Mouse (Mus musculus) kidney, embryonic 15.5 days (tissue): ENCODE data around the gene Ube2b. TPM values are rescaled to one million over a fixed set of nuclear protein-coding genes. Genes with fewer than 3 reads are reported as not detected.

Experiments used
- ATAC-seq: fragments of 200-750 bp; cut with Nextera tagmentation; replicated peaks from 2 replicates; pipeline ENCODE4 v1.8.0; 2017; ENCODE audit warnings: moderate TSS enrichment; ENCODE audit not compliant: low FRiP score
- H3K27ac ChIP-seq: fragments of 300-500 bp; sonication (generic); 2 replicates; pipeline ENCODE4 v1.5.1; 2015; ENCODE audit warnings: mild to moderate bottlenecking, inconsistent platforms
- H3K27me3 ChIP-seq: fragments of 300-500 bp; sonication (generic); 2 replicates; pipeline ENCODE4 v1.6.1; 2015; ENCODE audit warnings: inconsistent platforms
- H3K36me3 ChIP-seq: fragments of 300-500 bp; sonication (generic); 2 replicates; pipeline ENCODE4 v1.6.1; 2015; ENCODE audit warnings: inconsistent platforms
- H3K4me1 ChIP-seq: fragments of 300-500 bp; sonication (generic); 2 replicates; pipeline ENCODE4 v1.6.1; 2015; ENCODE audit warnings: inconsistent platforms
- H3K4me2 ChIP-seq: fragments of 300-500 bp; sonication (generic); 2 replicates; pipeline ENCODE4 v1.6.1; 2015; ENCODE audit warnings: moderate library complexity, mild to moderate bottlenecking, inconsistent platforms
- H3K4me3 ChIP-seq: fragments of 300-500 bp; sonication (generic); replicated peaks from 2 replicates; pipeline ENCODE4 v1.5.1; 2015; ENCODE audit warnings: mild to moderate bottlenecking, inconsistent platforms
- H3K9ac ChIP-seq: fragments of 300-500 bp; sonication (generic); 2 replicates; pipeline ENCODE4 v1.6.1; 2015; ENCODE audit warnings: mild to moderate bottlenecking, inconsistent platforms
- H3K9me3 ChIP-seq: fragments of 300-500 bp; sonication (generic); replicated peaks from 2 replicates; pipeline ENCODE4 v1.6.1; 2016; ENCODE audit warnings: inconsistent platforms
- WGBS: fragments of 180-500 bp; shearing (Covaris S2); methylation state at CpG from one replicate; pipeline ENCODE4 v1.1.7; 2015; ENCODE audit warnings: mixed read lengths; 5-methylcytosine and 5-hydroxymethylcytosine counted together
- polyA plus RNA-seq: library from polyadenylated mRNA; unstranded; fragments of >200 nt; fragmentation: Nextera tagmentation; extraction: Ambion mirVana; gene quantifications from 2 replicates; pipeline ENCODE4 v1.2.1, GENCODE M21; 2015

Ube2b gene
- polyA plus RNA-seq, 1 experiment from 2014 or later: 211 TPM

- H3K9ac ChIP-seq: peak within 1 kb of the TSS; percentile 68
- H3K36me3 ChIP-seq: no peaks in the 10 kb centered on the region
- H3K9me3 ChIP-seq: no peaks in the 10 kb centered on the region
- no peaks in the 10 kb centered on the region for H3K27me3 ChIP-seq
- H3K4me2 ChIP-seq: peak within 1 kb of the TSS; percentile 68
- peaks cover 27% of the 10 kb centered on the region for H3K4me1 ChIP-seq
- ATAC-seq: peak; percentile 91
- 1% methylated on average over 51 of the region's 51 CpGs for WGBS
- H3K4me3 ChIP-seq: peak within 1 kb of the TSS; percentile 76
- H3K27ac ChIP-seq: peak within 1 kb of the TSS; percentile 97
Observed at GRCm38 (mm10) chr11:52003772-52004528, 3.4 kb upstream of the Ube2b start, which contains the start of gene Cdkl3. Gene Cdkl3, plus strand, starts transcription at chr11:52004221.

- no peak for ATAC-seq
Observed at GRCm38 (mm10) chr11:52003505-52003771, 2.9 kb upstream of the Ube2b start.

GRCm38 (mm10) chr11:52002842-52003504, 2.4 kb upstream of the Ube2b start:
- 77% methylated on average over 13 of the region's 13 CpGs for WGBS
- Histone ChIP-seq H3K9ac (peak overlapping the region; percentile 68; the same call in 1 of the 2 replicates), H3K27ac (peak overlapping the region; percentile 97), H3K36me3 (no peaks in the 10 kb centered on the region), H3K4me1 (peaks cover 37% of the 10 kb centered on the region), H3K9me3 (no peaks in the 10 kb centered on the region), H3K27me3 (no peaks in the 10 kb centered on the region), H3K4me3 (peak overlapping the region; percentile 76), H3K4me2 (peak overlapping the region; percentile 68)
- ATAC-seq: no peak

More at GRCm38 (mm10) chr11:52003505-52003771, 2.9 kb upstream of the Ube2b start:
- WGBS: 17% methylated on average over 4 of the region's 4 CpGs
- peak overlapping the region; percentile 97 for H3K27ac ChIP-seq
- peak overlapping the region; percentile 76 for H3K4me3 ChIP-seq
- H3K9me3 ChIP-seq: no peaks in the 10 kb centered on the region
- peaks cover 32% of the 10 kb centered on the region for H3K4me1 ChIP-seq
- H3K9ac ChIP-seq: peak overlapping the region; percentile 68; the same call in 1 of the 2 replicates
- peak overlapping the region; percentile 68 for H3K4me2 ChIP-seq
- H3K36me3 ChIP-seq: no peaks in the 10 kb centered on the region
- H3K27me3 ChIP-seq: no peaks in the 10 kb centered on the region

GRCm38 (mm10) chr11:52001861-52002260, 1.3 kb upstream of the Ube2b start:
- peaks cover 47% of the 10 kb centered on the region for H3K4me1 ChIP-seq
- no peak overlapping the region for H3K27ac ChIP-seq
- H3K9me3 ChIP-seq: no peaks in the 10 kb centered on the region
- H3K27me3 ChIP-seq: no peaks in the 10 kb centered on the region
- H3K4me3 ChIP-seq: no peak overlapping the region
- H3K9ac ChIP-seq: no peak overlapping the region
- peaks cover 10% of the 10 kb centered on the region for H3K36me3 ChIP-seq
- ATAC-seq: no peak
- 93% methylated on average over 8 of the region's 8 CpGs for WGBS
- H3K4me2 ChIP-seq: no peak overlapping the region

- no peak for ATAC-seq
- WGBS: 63% methylated on average over 10 of the region's 10 CpGs
- Histone ChIP-seq H3K4me1 (peaks cover 48% of the 10 kb centered on the region), H3K9me3 (no peaks in the 10 kb centered on the region), H3K27me3 (no peaks in the 10 kb centered on the region), H3K36me3 (peaks cover 15% of the 10 kb centered on the region), H3K27ac (peak overlapping the region; percentile 97), H3K4me3 (peak overlapping the region; percentile 86; the same call in 1 of the 2 replicates), H3K4me2 (peak overlapping the region; percentile 71), H3K9ac (no peak overlapping the region)
Observed at GRCm38 (mm10) chr11:52001341-52001740, 779 bp upstream of the Ube2b start.

- peaks cover 38% of the 10 kb centered on the region for H3K4me1 ChIP-seq
- H3K4me2 ChIP-seq: peak overlapping the region; percentile 71
- ATAC-seq: peak; percentile 55
- H3K27ac ChIP-seq: peak overlapping the region; percentile 97
- H3K9ac ChIP-seq: peak overlapping the region; percentile 92
- H3K9me3 ChIP-seq: no peaks in the 10 kb centered on the region
- H3K4me3 ChIP-seq: peak overlapping the region; percentile 86
- WGBS: under 1% methylated on average over 29 of the region's 29 CpGs
- peaks cover 31% of the 10 kb centered on the region for H3K36me3 ChIP-seq
- H3K27me3 ChIP-seq: no peaks in the 10 kb centered on the region
Observed at GRCm38 (mm10) chr11:51999611-52000289, 812 bp downstream of the Ube2b start.

- Histone ChIP-seq H3K36me3 (peaks cover 66% of the 10 kb centered on the region), H3K9me3 (no peaks in the 10 kb centered on the region), H3K4me3 (no peak overlapping the region), H3K27ac (no peak overlapping the region), H3K4me1 (peaks cover 11% of the 10 kb centered on the region), H3K27me3 (no peaks in the 10 kb centered on the region), H3K4me2 (no peak overlapping the region), H3K9ac (no peak overlapping the region)
- WGBS: 94% methylated on average over 6 of the region's 6 CpGs
- no peak for ATAC-seq
Observed at GRCm38 (mm10) chr11:51971644-51972043, 28.9 kb downstream of the Ube2b start.

- H3K4me1 ChIP-seq: peaks cover 11% of the 10 kb centered on the region
- H3K27ac ChIP-seq: no peak overlapping the region
- no peak overlapping the region for H3K4me3 ChIP-seq
- no peak overlapping the region for H3K4me2 ChIP-seq
- H3K9me3 ChIP-seq: no peaks in the 10 kb centered on the region
- no peaks in the 10 kb centered on the region for H3K27me3 ChIP-seq
- ATAC-seq: no peak
- no peak overlapping the region for H3K9ac ChIP-seq
- 91% methylated on average over 2 of the region's 2 CpGs for WGBS
- peaks cover 49% of the 10 kb centered on the region for H3K36me3 ChIP-seq
Observed at GRCm38 (mm10) chr11:51969511-51969910, 31.1 kb downstream of the Ube2b start.

GRCm38 (mm10) chr11:51968896-51969295, 31.7 kb downstream of the Ube2b start:
- peaks cover 11% of the 10 kb centered on the region for H3K4me1 ChIP-seq
- no peak for ATAC-seq
- no peak overlapping the region for H3K27ac ChIP-seq
- 92% methylated on average over 9 of the region's 9 CpGs for WGBS
- 0 out of 2 replicates have a peak overlapping the region, but pooled peaks have one; percentile 66 for H3K4me3 ChIP-seq
- no peak overlapping the region for H3K9ac ChIP-seq
- H3K27me3 ChIP-seq: no peaks in the 10 kb centered on the region
- H3K9me3 ChIP-seq: no peaks in the 10 kb centered on the region
- H3K36me3 ChIP-seq: peaks cover 45% of the 10 kb centered on the region
- H3K4me2 ChIP-seq: peak overlapping the region; percentile 83; the same call in 1 of the 2 replicates

- 1% methylated on average over 62 of the region's 63 CpGs for WGBS
- Histone ChIP-seq H3K4me3 (peak within 1 kb of the TSS; percentile 66), H3K36me3 (peaks cover 34% of the 10 kb centered on the region), H3K9ac (peak within 1 kb of the TSS; percentile 69), H3K9me3 (no peaks in the 10 kb centered on the region), H3K27ac (peak within 1 kb of the TSS; percentile 46; the same call in 1 of the 2 replicates), H3K4me1 (peaks cover 11% of the 10 kb centered on the region), H3K27me3 (no peaks in the 10 kb centered on the region), H3K4me2 (peak within 1 kb of the TSS; percentile 83)
- peak; percentile 93 for ATAC-seq
Observed at GRCm38 (mm10) chr11:51967443-51968401, 32.8 kb downstream of the Ube2b start, which contains the start of gene Cdkn2aipnl. Gene Cdkn2aipnl, plus strand, starts transcription at chr11:51967661.

- no peak overlapping the region for H3K4me2 ChIP-seq
- H3K27me3 ChIP-seq: no peaks in the 10 kb centered on the region
- ATAC-seq: no peak
- H3K27ac ChIP-seq: no peak overlapping the region
- 89% methylated on average over 5 of the region's 5 CpGs for WGBS
- no peak overlapping the region for H3K9ac ChIP-seq
- H3K9me3 ChIP-seq: no peaks in the 10 kb centered on the region
- H3K36me3 ChIP-seq: peaks cover 24% of the 10 kb centered on the region
- H3K4me3 ChIP-seq: no peak overlapping the region
- peaks cover 11% of the 10 kb centered on the region for H3K4me1 ChIP-seq
Observed at GRCm38 (mm10) chr11:51966651-51967050, 33.9 kb downstream of the Ube2b start.
